Mouse (Mus musculus) thymus, adult 18-20 months (tissue): ENCODE data around the gene Cnpy2.

Experiments
- DNase-seq, 2 experiments: peaks; one replicate each; pipeline ENCODE4 v3.0.0; 2022; ENCODE audit warnings: mixed read lengths in 2 of 2

Gene Cnpy2

GRCm38 (mm10) chr10:128369599-128369998 lies 47.3 kb downstream of the Cnpy2 start:
- DNase-seq, result no peak

GRCm38 (mm10) chr10:128370021-128370420 lies 47.8 kb downstream of the Cnpy2 start:
- DNase-seq, result no peak

GRCm38 (mm10) chr10:128370601-128371000 lies 48.3 kb downstream of the Cnpy2 start:
- DNase-seq, result no peak

GRCm38 (mm10) chr10:128372142-128372541 lies 49.9 kb downstream of the Cnpy2 start:
- no peak for DNase-seq

GRCm38 (mm10) chr10:128372989-128373748 lies 50.9 kb downstream of the Cnpy2 start:
- DNase-seq, result no peak

- DNase-seq, result no peak
These were observed 52.1 kb downstream of the Cnpy2 start for GRCm38 (mm10) chr10:128374393-128374792.

GRCm38 (mm10) chr10:128376099-128376454 lies 53.8 kb downstream of the Cnpy2 start:
- DNase-seq, result no peak

- DNase-seq, result peak; percentile 53 to 67
These were observed 54.4 kb downstream of the Cnpy2 start, which contains the start of gene Ankrd52 for GRCm38 (mm10) chr10:128376455-128377211. Gene Ankrd52, plus strand, starts transcription at chr10:128377115.
